22 mouse cellular contexts compared by ENCODE assay signal in genomic region chr5:53345164-53345563, GRCm38 (mm10).
DNase-seq lines count a peak whose midpoint lies in the region; ATAC-seq lines count a peak whose summit lies in the region.
"Had no signal": no experiment of that assay in that cellular context is flagged by ENCODE, and none has a peak within 500 bp of the region (broad histone marks: within the 10 kb centered on the region; RNA-seq: fewer than 3 reads in every experiment).

No protein-coding gene starts in this region.

- ATAC-seq in common myeloid progenitor, adult 5-6 weeks (replicated peaks; ENCODE audit: low read depth, poor library complexity, severe bottlenecking) = peak; percentile 60; the same call in 1 of the 2 replicates
- peak; percentile 63 for ATAC-seq in megakaryocyte progenitor cell, adult 5-6 weeks (replicated peaks; ENCODE audit: poor library complexity)
- ATAC-seq in forebrain, embryonic 16.5 days = no peak
- ATAC-seq: activated CD4-positive, CD25-positive, alpha-beta regulatory T cell, adult 4 months; CD4-positive, CD25-positive, alpha-beta regulatory T cell, adult 4 months; forebrain, embryonic 13.5 days; forebrain, embryonic 15.5 days; Patski had no signal

- peak; percentile 27 for DNase-seq in adrenal gland, postnatal 14 days
- DNase-seq in adrenal gland, postnatal 4 days (ENCODE audit: low spot score in 2 of 2) = no peak
- DNase-seq in 416B (ENCODE audit: low read depth) = peak; percentile 16
- DNase-seq in thymus, adult 18-20 months = no peak
- DNase-seq: adrenal gland, postnatal 10 days; B cell, adult 2 months; cerebellum, adult 11-12 months; cerebellum, adult 2 months; cerebellum, adult 9-10 months; cerebellum, postnatal 10 days; cerebellum, postnatal 25 days; embryo, embryonic 11 days had no signal

- no peak overlapping the region for H3K4me2 ChIP-seq in forebrain, embryonic 16.5 days (ENCODE audit: low read length)
- H3K4me2 ChIP-seq: embryonic facial prominence, embryonic 12.5 days; forebrain, embryonic 13.5 days; forebrain, embryonic 15.5 days had no signal

- no peak overlapping the region for H3K9ac ChIP-seq in forebrain, embryonic 16.5 days (replicated peaks; ENCODE audit: low read depth, low read length)
- H3K9ac ChIP-seq: embryonic facial prominence, embryonic 12.5 days; forebrain, embryonic 13.5 days; forebrain, embryonic 15.5 days had no signal

- H3K36me3 ChIP-seq in forebrain, embryonic 16.5 days (ENCODE audit: control insufficient read depth, insufficient read depth) = no peaks in the 10 kb centered on the region
- H3K36me3 ChIP-seq: embryonic facial prominence, embryonic 12.5 days; forebrain, embryonic 15.5 days; G1E had no signal

- H3K4me3 ChIP-seq in forebrain, embryonic 16.5 days (replicated peaks; ENCODE audit: low read length) = no peak overlapping the region
- H3K4me3 ChIP-seq: embryonic facial prominence, embryonic 12.5 days; forebrain, embryonic 13.5 days; forebrain, embryonic 15.5 days had no signal

- H3K27me3 ChIP-seq in forebrain, embryonic 16.5 days (replicated peaks; ENCODE audit: control insufficient read depth, insufficient read depth, low read length) = no peaks in the 10 kb centered on the region
- H3K27me3 ChIP-seq: embryonic facial prominence, embryonic 12.5 days; forebrain, embryonic 13.5 days; forebrain, embryonic 15.5 days; Patski had no signal

- peaks cover 7% of the 10 kb centered on the region for H3K4me1 ChIP-seq in forebrain, embryonic 16.5 days (replicated peaks; ENCODE audit: control insufficient read depth, insufficient read depth, low read length)
- H3K4me1 ChIP-seq: forebrain, embryonic 13.5 days; forebrain, embryonic 15.5 days had no signal

- no peak overlapping the region for H3K27ac ChIP-seq in forebrain, embryonic 16.5 days (ENCODE audit: low read length)
- H3K27ac ChIP-seq: embryonic facial prominence, embryonic 12.5 days; forebrain, embryonic 13.5 days; forebrain, embryonic 15.5 days had no signal

- no peaks in the 10 kb centered on the region for H3K9me3 ChIP-seq in forebrain, embryonic 16.5 days (ENCODE audit: control insufficient read depth, low read length)
- H3K9me3 ChIP-seq: embryonic facial prominence, embryonic 12.5 days; forebrain, embryonic 13.5 days; forebrain, embryonic 15.5 days; G1E had no signal

- WGBS in forebrain, embryonic 16.5 days = 89% methylated on average over 8 of the region's 8 CpGs

Comparison
In these comparisons a context has a peak if more than half of its experiments do, and no peak if none do; other contexts are left out.
1. DNase-seq: peak in adrenal gland, postnatal 14 days (single experiment) and 416B (single experiment); none in adrenal gland, postnatal 4 days (0 of 2) and thymus, adult 18-20 months (0 of 2).